Mouse (Mus musculus): Measurements from ENCODE around the gene S100pbp. TPM values are rescaled to one million over a fixed set of nuclear protein-coding genes. Genes with fewer than 3 reads are reported as not detected.
A peak's percentile ranks its signal among the peaks of the same experiment; 100 is the strongest.

S100pbp gene
- total RNA-seq, 2 experiments from 2014 or later = 26.9 to 29.6 TPM

- no peak for DNase-seq
These were observed 38.2 kb downstream of the S100pbp start for GRCm38 (mm10) chr4:129151276-129151811.

- no peak for DNase-seq
These were observed 40.2 kb downstream of the S100pbp start for GRCm38 (mm10) chr4:129149321-129149720.

GRCm38 (mm10) chr4:129147552-129148103, 41.9 kb downstream of the S100pbp start:
- DNase-seq = no peak

- no peak for DNase-seq
These were observed 43.1 kb downstream of the S100pbp start for GRCm38 (mm10) chr4:129146392-129146791.

- DNase-seq = no peak
These were observed 43.6 kb downstream of the S100pbp start for GRCm38 (mm10) chr4:129145943-129146342.

- DNase-seq = no peak
These were observed 44.1 kb downstream of the S100pbp start for GRCm38 (mm10) chr4:129145411-129145810.

GRCm38 (mm10) chr4:129144401-129145367, 44.8 kb downstream of the S100pbp start:
- no peak for DNase-seq

- DNase-seq = no peak
These were observed 46.0 kb downstream of the S100pbp start for GRCm38 (mm10) chr4:129143509-129143908.

- DNase-seq = peak; percentile 49
These were observed 47.0 kb downstream of the S100pbp start for GRCm38 (mm10) chr4:129142439-129143045.

GRCm38 (mm10) chr4:129141560-129142438, 47.7 kb downstream of the S100pbp start:
- peak; percentile 58 for DNase-seq

- no peak for DNase-seq
These were observed 48.7 kb downstream of the S100pbp start for GRCm38 (mm10) chr4:129140808-129141207.

GRCm38 (mm10) chr4:129139642-129140041, 49.9 kb downstream of the S100pbp start:
- DNase-seq = no peak

- DNase-seq = no peak
These were observed 51.9 kb downstream of the S100pbp start for GRCm38 (mm10) chr4:129137392-129138321.

GRCm38 (mm10) chr4:129136579-129137391, 52.7 kb downstream of the S100pbp start, which contains the start of gene Fndc5:
Fndc5 (plus strand) TSS chr4:129136999.
- peak; percentile 51 for DNase-seq

GRCm38 (mm10) chr4:129136189-129136578, 53.3 kb downstream of the S100pbp start:
- no peak for DNase-seq

- DNase-seq = no peak
These were observed 53.9 kb downstream of the S100pbp start for GRCm38 (mm10) chr4:129135637-129136036.

GRCm38 (mm10) chr4:129134799-129135585, 54.5 kb downstream of the S100pbp start:
- DNase-seq = peak; percentile 87

- no peak for DNase-seq
These were observed 58.7 kb downstream of the S100pbp start for GRCm38 (mm10) chr4:129130755-129131303.

Measured in adrenal gland, postnatal 10 days (tissue).